Mouse (Mus musculus): ENCODE measurements around the gene Gm10134.
A peak's percentile ranks its signal among the peaks of the same experiment; 100 is the strongest.
"Not testable (repeated sequence)": the region's sequence is repeated elsewhere in the genome, so short reads cannot be mapped to it uniquely, and the experiment has no call there.

The Gm10134 gene

DNA sequence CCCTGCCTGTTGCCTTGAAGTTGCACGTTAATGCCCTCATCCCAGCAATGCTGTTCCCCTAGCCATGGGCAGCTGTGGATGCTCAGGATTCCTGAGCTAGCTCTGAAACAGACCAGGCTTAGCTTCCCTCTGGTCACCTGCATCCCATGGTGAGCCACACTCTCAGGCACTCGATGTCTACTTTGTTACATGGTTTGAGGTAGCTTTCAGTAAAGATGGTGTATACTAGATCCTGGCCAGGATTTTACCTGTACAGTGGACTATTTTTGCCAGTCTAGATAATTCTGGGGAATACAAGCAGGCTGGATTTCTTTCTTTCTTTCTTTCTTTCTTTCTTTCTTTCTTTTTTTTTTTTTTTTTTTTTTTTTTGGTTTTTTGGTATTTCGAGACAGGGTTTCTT is at the start of gene Gm10134:
Gene Gm10134, plus strand, starts transcription at position 301 of the 400 bp plus-strand sequence.
- DNase-seq (ENCODE audit: low read depth, low spot score), result no peak

DNA sequence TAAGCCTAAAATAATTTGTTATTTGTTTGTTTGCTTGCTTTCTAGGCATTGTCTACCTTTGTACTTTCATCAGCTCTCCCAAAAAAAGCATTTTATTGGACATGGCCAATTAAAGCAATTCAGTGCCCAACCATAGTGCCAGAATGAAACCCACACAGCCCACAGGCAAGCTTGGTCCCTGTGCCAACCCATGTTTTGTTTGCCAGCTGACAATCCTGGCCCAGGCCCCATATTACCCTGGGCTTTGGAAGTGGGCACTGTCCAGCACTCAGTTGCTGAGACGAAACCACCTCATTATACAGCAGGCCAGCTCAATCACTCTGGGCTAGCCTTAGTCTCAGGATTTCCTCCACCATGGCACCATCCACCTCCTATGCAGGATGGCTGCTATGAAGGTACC is 49.3 kb upstream of the Gm10134 start:
- no peak for DNase-seq (ENCODE audit: low read depth, low spot score)

DNA sequence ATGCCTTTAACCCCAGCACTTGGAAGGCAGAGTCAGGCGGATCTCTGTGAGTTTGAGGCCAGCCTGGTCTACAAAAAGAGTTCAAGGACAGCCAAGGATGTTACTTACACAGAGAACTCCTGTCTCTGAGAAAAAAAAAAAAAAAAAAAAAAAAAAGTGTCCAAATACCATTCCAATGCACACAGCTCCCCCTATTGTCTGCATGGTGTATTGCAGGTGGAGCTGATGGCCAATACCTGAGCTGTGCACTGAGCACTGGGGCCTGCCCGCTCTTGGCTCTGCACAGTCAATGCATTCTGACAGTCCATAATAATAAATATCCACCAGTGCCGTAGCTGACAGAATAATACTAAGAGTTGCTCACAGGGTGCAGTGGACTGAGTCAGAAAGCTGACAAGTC is 42.0 kb upstream of the Gm10134 start:
- DNase-seq (ENCODE audit: low read depth, low spot score), result peak; percentile 87

DNA sequence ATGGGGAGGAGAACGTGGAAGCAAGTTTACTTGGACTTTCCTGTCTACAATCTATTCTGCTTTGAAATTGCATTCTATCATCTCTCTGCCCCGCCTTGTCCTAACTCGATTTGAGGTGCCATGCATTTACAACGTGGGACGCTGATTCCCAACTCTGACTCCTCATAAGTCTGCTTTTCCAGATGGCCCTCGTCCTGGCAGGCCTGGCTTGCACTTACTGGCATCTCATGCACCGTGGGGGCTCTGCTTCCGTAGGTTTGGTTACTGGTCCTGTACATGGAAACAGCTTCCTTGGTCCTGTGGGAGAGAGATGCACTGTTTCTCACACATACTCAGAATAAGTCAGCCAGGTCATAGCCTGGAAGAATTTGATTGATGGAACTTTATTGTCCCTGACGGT is 41.0 kb upstream of the Gm10134 start:
- no peak for DNase-seq (ENCODE audit: low read depth, low spot score)

DNA sequence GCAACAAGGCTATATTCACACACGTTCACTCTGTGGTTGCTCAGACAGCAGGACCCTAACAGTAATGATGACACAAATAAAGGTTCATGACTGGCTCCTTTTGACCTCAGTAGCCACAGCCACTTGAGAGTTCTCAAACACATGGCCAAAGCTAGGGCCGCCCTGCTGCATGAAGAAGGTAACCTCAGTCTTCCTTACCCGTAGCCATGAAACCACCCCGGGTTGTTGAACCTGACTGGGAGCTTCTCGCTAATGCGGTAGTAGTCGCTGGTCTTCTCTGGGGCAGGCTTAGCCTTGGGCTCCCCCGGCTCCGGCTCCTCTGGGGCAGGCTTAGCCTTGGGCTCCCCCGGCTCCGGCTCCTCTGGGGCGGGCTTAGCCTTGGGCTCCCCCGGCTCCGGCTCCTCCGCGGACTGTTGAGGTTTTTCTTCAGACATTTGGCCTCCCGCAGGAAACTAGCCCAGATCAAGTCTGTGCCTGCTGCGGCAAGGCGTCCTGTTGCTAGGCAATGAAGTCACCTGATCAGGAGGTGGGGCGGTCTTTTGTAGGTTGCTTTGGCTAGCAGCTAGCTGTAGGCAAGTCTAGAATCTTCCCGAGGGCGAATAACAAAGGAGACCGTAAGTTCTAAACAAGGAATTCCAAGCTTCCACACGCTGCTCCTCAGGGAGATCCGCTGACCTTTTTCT is 39.9 kb upstream of the Gm10134 start, which contains the start of gene 1700007K13Rik:
Gene 1700007K13Rik, minus strand, starts transcription at position 497 of the 683 bp plus-strand sequence.
- DNase-seq (ENCODE audit: low read depth, low spot score), result peak; percentile 85

DNA sequence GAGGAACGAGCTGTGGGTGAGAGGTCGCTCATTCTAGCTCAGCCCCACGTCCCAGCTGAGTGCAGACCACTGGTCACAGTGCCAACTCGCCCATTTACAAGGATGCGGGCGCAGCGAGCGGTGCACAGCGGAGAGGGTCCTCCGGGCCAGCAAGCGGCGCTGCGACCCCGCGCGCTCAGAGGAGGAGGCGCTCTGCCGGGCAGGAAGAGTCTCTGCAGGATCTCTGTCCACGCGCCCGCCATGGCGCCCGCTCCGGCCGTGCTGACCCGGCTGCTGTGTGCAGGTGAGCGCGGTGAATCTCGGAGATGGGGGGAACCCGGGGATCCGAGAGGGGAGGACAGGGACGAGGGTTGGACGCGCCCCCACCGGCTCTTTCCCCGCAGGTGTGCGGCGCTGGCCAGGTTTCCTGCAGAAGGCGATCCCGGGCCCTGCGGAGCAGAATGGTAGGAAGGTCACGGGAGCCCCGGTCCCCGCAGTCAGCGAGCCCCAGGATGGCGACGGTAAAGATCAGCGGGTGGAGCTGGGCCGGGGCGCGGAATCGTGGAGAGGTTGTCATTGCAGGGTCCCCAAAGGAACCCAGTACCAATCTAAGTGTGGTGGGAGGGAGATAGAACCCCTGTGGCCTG is 37.9 kb upstream of the Gm10134 start, which contains the start of gene Mrps2:
Gene Mrps2, plus strand, starts transcription at position 207 of the 626 bp plus-strand sequence.
- peak; percentile 90 for DNase-seq (ENCODE audit: low read depth, low spot score)

DNA sequence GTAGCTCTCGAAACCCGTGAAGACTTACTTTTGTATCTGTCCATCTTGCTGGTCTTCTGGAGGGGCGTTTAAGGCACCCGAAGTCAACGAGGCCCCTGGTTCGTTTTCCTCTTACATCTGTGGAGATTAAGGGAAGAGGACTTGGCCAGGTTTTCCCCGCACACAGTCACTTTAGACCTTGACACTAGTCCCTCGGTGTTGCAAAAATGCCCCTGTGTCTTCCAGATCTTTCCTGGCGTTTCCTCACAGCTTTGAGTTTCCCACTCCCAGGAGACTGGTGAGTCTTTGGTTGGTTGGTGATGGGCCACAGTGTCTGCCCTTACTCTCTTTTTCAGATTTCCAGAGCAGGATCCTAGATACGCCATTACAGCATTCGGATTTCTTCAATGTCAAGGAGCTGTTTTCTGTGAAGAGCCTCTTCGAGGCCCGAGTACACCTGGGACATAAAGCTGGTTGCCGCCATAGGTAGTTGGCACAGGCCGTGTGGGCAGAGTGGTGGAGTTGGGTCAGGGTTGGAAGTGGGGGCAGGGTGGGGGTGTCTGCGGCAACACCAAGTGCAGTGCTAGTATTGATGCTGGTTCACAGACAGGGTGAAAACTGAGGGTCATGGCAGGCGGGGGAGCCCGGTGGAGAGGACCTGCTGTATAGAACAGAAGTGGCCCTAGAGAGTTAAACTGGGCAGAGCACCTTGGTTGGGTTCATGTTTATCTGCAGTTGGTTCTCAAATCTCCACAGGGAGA is 37.2 kb upstream of the Gm10134 start:
- DNase-seq (ENCODE audit: low read depth, low spot score), result no peak

DNA sequence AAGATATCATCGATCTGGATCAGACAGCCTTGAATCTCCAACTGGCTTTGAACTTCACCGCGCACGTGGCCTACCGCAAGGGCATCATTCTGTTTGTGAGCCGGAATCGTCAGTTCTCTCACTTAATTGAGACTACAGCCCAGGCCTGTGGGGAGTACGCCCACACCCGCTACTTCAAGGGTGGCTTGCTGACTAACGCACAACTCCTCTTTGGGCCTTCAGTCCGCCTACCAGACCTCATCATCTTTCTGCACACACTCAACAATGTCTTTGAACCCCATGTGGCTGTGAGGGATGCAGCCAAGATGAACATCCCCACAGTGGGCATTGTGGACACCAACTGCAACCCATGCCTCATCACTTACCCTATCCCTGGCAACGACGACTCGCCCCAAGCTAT is 36.4 kb upstream of the Gm10134 start:
- no peak for DNase-seq (ENCODE audit: low read depth, low spot score)

DNA sequence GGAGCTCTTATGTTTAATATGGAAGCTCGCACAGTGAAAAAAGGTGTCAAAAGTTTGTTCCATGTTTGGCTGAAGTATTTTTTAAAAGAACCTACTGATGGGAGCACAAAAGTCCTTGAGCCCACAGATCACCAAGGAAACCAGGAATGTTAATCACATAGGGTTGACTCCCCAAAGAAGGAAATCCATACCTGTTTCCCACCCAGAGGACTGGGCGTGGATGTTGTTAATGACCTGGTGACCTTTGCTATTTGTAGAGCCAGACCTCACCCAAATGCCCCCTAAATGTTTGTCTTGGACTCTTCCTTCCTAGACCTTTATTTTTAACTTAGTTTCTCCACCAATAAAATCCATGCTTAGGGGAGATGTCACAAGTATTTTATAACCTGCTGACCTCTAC is 35.3 kb upstream of the Gm10134 start:
- no peak for DNase-seq (ENCODE audit: low read depth, low spot score)

DNA sequence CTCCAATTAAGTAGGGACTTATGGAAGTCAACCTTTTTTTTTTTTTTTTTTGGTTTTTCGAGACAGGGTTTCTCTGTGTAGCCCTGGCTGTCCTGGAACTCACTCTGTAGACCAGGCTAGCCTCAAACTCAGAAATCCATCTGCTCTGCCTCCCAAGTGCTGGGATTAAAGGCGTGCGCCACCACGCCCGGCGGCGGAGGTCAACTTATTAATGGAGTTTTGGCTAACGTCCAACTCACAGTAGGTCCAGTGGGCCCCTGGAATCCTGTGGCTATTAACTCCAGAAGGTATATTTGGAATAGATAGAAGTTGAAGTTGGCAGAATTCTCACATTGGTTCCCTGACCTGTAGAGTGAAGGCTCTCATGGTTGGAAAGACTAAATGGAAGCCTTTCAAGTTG is 33.9 kb upstream of the Gm10134 start:
- not testable (repeated sequence) for DNase-seq (ENCODE audit: low read depth, low spot score)

DNA sequence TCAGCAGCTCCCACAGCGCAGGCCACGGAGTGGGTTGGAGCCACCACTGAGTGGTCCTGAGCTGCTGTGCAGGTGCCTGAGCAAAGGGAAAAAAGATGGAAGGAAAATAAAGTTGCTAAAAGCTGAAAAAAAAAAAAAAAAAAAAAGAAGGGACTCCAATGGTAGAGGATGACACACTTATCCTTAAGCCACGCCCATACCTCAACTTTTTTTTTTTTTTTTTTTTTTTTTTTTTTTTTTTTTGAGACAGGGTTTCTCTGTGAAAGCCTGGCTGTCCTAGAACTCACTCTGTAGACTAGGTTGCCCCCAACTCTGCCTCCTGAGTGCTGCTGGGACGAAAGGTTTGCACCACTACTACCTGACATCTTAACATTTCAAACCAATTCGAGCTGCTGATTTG is 27.9 kb upstream of the Gm10134 start:
- not testable (repeated sequence) for DNase-seq (ENCODE audit: low read depth, low spot score)

DNA sequence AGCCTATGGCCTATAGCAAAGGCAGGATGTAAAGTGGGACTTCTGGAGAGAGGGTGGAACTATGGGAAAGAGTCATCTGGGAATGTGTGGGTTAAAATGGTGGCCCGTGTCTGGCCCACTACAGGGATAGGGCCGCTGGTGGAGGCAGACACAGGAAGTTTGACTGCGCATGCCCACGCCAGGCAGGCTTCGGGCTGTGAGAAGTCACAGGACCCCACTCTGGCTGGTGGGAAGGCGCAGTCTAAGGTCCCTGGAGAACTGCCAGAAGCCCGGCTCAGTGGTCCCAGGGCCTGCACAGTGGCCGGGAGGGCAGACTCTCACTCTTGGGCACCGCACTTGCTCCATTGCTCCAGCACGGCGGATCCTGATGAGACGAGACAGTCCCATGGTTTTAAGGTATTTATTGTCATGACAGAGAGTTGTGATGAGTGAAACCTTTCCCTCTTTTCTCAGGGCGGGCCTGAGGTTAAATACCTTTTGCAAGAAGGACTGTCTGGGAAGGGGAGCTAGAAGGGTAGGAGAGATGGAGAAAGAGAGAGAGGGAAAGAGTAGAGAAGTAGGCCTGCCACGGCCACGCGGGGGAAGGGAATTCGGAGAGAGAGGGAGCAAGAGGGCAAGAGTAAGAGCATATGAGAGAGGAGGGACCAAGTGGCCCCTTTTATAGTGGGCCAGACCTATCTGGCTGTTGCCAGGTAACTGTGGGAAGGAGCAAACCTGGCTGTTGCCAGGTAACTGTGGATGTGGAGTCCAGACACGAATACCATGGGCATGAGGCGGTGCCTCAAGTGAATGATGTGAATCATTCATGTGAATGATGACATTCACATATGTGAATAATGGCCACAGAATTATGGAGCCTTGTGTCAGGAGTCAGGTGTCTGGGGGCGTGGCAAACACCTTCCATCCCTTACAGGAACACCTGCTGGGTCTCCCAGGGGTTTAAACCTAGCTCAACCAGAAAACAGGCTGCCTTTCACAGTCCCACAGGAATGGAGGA is 26.4 kb upstream of the Gm10134 start:
- no peak for DNase-seq (ENCODE audit: low read depth, low spot score)

DNA sequence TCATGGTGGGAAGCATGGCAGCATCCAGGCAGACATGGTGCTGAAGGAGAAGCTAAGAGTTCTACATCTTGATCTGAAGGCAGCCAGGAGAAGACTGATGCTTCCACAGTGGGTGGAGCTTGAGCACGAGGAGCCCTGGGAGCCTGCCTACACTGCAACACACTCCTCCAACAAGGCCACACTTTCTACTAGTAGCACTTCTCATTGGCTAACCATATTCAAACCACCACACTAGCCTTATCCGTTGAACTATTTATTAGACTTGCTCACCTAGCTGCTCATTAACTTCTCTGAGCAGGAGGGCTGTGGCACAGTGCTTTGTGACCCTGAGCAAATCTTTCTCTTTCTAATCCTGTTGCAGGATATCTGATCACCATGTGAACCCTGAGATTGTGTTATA is 22.0 kb upstream of the Gm10134 start:
- no peak for DNase-seq (ENCODE audit: low read depth, low spot score)

DNA sequence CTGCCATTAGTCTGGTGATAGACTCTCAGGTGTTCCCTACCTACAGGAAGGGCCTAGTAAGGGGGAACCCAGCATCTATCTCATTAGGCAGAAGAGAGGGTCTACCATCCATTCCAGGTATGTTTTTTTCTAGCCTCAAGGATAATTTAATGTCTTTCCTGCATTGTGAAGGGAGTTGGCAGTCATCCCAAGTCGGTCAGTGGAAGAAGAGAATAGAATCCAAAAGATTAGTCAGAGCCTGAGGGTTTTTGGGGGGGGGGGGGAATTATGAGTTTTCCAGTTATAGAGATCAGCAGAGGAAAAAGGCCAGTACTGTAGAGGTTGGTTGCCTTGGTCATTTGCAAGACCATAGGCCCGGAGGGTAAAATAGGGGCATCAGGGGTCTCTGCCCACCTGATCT is 11.4 kb upstream of the Gm10134 start:
- DNase-seq (ENCODE audit: low read depth, low spot score), result no peak

DNA sequence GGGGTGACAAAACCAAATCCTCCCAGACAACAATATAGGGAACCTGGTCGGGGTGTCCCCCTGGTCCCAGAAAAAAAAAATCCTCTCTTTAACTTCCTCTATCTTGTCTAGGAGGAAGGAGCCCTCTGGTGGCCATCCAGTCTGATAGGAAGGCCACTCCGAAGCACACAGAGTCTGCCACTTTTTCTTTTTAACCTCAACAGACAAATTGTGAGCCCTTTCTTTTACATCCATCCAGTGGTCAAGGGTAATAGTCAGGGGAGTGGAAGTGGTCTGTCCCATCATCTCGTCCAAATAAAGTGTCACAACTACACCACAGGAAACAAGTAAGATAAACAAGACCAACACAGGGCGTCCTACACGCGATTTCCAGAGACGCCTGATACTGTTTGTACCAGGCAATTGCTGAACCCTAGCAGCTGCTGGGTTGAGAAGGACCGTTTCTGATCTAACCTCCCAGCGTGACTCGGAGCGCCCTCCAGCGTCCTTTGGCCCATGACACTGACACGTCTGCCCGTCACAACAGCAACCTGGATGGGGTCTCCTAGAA is 10.6 kb upstream of the Gm10134 start:
- DNase-seq (ENCODE audit: low read depth, low spot score), result peak; percentile 29

DNA sequence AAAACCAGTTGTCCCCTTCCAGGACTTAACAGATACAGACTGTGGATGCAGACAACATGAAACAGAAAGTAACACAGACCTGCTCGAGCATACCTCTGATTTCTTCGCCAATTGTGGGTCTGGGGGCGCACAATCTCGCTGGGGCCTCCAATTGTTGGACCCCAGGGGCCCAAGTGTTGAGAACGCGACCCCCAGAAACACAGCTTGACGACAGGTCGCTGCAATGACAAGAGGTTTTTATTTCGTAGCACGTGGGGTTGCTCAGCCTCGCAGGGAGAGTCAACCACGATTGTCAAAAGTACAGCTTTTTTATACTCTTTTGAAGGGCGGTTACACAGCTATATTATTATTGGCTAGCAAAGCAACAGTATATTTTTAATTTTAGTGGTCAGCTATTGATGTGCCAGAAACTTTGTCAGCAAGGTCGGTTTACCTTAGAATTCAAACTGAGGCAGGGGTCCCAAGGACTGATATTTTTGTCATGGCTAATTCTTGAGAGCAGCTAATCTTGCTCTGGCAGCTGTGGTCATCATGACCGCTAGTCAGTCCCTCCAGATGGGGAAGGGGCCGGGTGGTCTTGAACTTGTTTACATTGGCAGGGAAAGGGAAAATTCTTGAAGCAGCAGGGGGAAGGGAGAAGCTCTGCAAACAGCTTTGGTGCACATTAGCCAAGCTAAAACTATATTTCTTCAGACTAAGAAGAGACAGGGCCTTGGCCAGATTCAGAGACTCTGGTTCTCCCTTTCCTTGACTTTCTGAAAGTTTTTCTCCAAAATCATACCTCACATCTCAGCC is 9.9 kb upstream of the Gm10134 start:
- DNase-seq (ENCODE audit: low read depth, low spot score), result no peak

DNA sequence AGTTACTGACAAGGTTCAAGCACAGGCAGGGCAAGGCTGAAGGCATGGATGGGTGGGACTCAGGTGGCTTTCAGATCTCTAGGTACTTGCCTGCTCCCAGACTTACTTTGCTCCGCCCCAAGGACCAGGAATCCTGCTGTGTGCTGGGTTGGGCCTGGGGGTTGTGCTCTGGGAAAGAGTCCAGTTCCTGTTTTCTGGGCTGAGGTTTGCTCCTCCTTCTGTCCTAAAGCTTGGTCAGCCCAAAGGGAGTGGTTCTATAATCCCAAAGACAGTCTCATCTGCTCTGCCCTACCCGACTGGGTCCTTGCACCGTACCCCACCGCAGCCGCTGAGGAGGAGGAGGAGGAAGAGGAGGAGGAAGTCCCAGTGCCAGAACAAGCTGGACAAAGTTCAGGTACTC is 9.2 kb upstream of the Gm10134 start, which contains the start of gene Gbgt1:
Gene Gbgt1, plus strand, starts transcription at position 221 of the 400 bp plus-strand sequence.
- no peak for DNase-seq (ENCODE audit: low read depth, low spot score)

DNA sequence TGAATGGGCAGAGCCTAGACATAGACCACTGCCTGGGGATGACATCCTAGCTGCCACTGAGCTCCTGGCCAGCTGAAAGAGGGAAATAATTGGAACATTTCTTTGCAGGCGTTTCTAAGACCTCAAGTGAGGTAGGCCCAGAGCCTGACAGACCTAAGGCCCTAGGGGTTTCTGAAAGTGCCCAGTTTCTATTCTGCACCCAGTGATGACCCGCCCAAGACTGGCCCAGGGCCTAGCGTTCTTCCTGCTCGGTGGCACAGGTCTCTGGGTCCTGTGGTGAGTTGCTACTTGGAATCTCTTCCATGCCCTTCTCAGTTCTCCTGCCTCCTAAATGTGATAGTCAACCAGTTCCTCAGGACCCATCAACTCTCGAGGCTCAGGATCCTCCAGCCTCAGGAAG is 8.3 kb upstream of the Gm10134 start:
- no peak for DNase-seq (ENCODE audit: low read depth, low spot score)

DNA sequence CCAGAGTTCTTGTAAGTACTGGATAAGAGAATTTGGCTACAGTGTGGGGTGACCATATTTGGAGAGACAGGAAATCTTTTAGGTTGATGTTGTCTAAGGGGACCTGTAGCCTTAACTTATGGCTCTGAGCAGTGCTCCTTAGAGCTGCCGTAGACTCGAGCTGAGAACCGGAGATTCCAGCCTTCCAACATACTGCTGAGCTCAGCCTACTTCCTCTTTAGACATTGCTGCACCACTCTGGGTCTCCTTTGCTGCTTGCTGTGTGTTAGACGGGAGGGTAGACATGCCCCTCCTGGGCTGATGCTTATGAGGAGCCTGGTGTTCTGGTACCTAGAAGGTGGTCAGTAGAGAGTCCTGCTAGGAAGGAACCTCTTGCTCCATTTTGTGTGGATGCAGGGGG is 7.5 kb upstream of the Gm10134 start:
- no peak for DNase-seq (ENCODE audit: low read depth, low spot score)

DNA sequence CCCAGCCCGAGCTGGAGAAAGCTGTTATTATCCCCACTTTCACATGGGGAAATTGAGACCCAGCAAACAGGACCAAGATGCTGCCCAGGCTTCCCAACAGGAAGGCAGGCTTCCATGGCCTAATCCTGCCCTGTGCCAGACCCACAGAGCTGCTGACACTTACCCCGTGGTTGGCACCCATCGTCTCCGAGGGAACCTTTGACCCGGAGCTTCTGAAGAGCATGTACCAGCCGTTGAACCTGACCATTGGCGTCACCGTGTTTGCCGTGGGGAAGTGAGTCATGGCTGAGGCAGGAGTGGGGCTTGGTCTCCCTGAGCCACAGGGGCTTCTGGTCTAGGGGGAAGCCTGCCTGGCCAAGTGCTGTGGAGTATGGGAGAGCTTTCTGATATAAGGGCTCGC is 2.9 kb upstream of the Gm10134 start:
- DNase-seq (ENCODE audit: low read depth, low spot score), result no peak

Data from CD4-positive, CD25-positive, alpha-beta regulatory T cell, adult 2 months (primary cell).